Mouse (Mus musculus) effector memory CD4-positive, alpha-beta T cell, adult 5 months (primary cell): ENCODE results near the gene Tgtp2. TPM values are rescaled to one million over a fixed set of nuclear protein-coding genes. Genes with fewer than 3 reads are reported as not detected.

ENCODE experiments used
- polyA plus RNA-seq: library from polyadenylated mRNA; unstranded; fragments of 100-300 nt; shearing (Covaris generic); gene quantifications from one replicate; pipeline ENCODE4 v1.2.1, GENCODE M21; 2017

Tgtp2 gene
- polyA plus RNA-seq = 90.7 TPM

DNA sequence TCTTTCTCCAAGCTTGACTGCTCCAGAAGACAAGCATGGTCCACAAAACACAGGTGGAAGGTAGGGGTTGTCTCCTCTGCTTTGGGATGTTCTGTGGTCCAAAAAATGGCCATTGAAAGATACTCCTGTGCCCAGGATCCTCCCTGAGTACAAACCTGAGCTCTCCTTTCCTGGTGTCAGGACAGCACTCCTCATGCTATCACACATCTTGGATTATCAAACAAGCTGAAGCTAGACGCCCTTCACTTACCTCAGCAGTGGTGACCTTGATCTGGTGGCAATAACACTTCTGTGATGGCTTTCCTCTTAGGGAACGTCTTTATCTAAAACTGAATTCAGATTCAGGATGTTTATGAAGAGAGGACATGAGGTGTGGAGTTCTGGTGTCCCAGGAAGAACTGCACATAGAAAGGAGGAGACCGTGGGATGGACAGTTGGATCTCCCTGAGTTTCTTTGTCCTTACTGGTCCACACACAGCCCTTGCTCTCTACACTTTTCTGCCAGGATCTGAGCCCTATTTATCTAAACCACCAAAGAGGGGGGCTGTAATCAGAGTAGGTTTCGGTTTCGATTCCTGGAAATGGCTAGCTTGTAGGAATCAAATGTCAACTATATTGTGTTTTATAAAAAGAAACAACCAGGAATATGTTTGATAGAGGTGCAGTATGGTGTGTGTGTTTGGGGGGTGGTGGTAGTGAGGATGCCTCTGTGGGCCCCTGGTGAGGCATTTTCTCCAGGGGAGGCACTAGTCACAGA, at the start of gene Tgtp2:
Gene Tgtp2 (minus strand): TSS at position 494 of the 757 bp plus-strand sequence.

DNA sequence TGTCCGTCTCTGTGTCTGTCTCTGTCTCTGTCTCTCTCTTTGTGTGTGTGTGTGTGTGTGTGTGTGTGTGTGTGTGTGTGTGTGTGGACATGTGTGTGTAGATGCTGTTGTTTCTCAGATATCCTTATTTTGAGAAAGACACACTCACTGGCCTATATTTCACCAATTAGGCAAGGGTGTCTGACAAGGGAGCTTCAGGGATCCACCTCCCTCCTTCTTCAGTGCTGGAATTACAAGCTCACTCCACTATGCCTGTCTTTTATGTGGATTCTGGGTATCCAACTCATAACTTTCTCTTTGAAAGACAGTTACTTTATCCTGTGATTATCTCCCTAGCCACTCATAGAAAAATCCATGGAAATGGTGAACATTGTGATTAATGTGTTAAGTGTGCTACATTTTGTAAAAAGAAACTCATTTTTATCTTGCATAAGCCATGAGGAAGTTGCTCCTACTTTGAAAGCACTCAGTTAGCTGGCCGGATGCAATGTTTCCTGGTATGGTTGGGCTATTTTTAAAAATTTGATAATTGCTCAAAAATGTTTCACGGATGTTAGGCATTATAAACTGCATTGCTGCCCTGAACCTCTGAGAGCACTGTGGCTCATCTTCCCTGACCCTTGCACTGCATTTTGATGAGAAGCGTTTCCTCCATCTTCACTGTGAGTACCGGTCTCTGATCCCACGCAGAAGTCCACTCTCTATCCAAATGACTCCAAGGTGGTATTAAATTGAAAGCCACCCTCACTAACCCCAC, 12.2 kb upstream of the Tgtp2 start, which contains the start of gene Ifi47:
Gene Ifi47 (plus strand): TSS at position 587 of the 757 bp plus-strand sequence.

DNA sequence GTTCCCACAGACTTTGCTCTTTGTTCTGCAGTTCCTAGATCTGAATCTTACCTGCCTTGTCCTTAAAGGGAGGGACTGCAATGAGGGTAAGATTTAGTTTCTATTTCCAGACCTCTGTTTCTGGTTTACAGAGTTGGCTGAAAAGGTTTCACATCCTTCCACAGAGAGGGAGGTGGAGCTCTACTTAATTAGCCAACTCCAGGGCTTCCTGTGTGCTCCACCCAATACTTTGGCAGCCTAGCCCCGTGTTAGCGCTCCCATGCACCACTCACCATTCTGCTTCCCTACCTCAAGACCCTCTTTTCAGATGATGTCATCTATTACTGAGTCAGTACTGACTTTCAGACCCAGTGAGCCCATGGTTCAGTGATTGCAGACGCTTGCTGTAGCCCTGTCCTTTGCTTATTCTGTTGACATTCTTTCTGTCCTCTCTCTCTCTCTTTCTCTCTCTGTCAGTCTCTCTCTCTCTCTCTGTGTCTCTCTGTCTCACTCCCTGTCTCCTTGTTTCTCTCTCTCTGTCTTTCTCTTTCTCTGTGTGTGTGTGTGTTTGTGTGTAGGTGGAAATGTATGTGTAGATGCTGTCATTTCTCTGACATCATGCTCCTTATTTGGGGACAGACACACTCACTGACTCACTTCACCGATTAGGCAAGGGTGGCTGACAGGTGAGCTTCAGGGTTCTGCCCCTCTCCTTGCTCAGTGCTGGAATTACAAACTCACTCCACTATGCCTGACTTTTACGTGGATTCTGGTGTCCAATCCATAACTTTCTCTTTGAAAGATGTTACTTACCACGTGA, 12.7 kb downstream of the Tgtp2 start, which contains the start of gene 9930111J21Rik2:
Gene 9930111J21Rik2 (minus strand): TSS at position 150 of the 799 bp plus-strand sequence.

Other genes starting within 250 kb of the Tgtp2 start
- 1.5 TPM for gene Trim41, start 246.9 kb downstream of the Tgtp2 start, polyA plus RNA-seq
- gene Trim7, start 238.1 kb downstream of the Tgtp2 start, polyA plus RNA-seq = 0.74 TPM
- gene Gm12184, start 237.6 kb downstream of the Tgtp2 start, polyA plus RNA-seq = 4.0 TPM
- 35.5 TPM for gene Irgm1, start 192.5 kb downstream of the Tgtp2 start, polyA plus RNA-seq
- 0.46 TPM for gene Gm5431, start 162.0 kb downstream of the Tgtp2 start, polyA plus RNA-seq
- 102 TPM for gene Psme2b, start 118.0 kb downstream of the Tgtp2 start, polyA plus RNA-seq
- 0.65 TPM for gene Olfr56, start 85.3 kb downstream of the Tgtp2 start, polyA plus RNA-seq
- 87.6 TPM for gene 9930111J21Rik1, start 84.8 kb downstream of the Tgtp2 start, polyA plus RNA-seq
- 0.76 TPM for gene Gm12185, start 72.0 kb downstream of the Tgtp2 start, polyA plus RNA-seq
- gene Tgtp1, start 70.0 kb downstream of the Tgtp2 start, polyA plus RNA-seq = 55.4 TPM
- 73.9 TPM for gene 9930111J21Rik2, start 13.0 kb downstream of the Tgtp2 start, polyA plus RNA-seq
- 130 TPM for gene Ifi47, start 12.4 kb upstream of the Tgtp2 start, polyA plus RNA-seq
- not detected for gene Olfr1396, start 50.7 kb upstream of the Tgtp2 start, polyA plus RNA-seq
- gene Olfr1395, start 78.1 kb upstream of the Tgtp2 start, polyA plus RNA-seq = not detected
- gene Olfr1394, start 90.2 kb upstream of the Tgtp2 start, polyA plus RNA-seq = not detected
- gene Btnl9, start 123.0 kb upstream of the Tgtp2 start, polyA plus RNA-seq = not detected
- 69.8 TPM for gene Zfp62, start 139.1 kb upstream of the Tgtp2 start, polyA plus RNA-seq
- 32.3 TPM for gene Mgat1, start 180.0 kb upstream of the Tgtp2 start, polyA plus RNA-seq
- gene Olfr1393, start 214.1 kb upstream of the Tgtp2 start, polyA plus RNA-seq = not detected
- not detected for gene Olfr1392, start 221.1 kb upstream of the Tgtp2 start, polyA plus RNA-seq
- not detected for gene Olfr10, start 240.5 kb upstream of the Tgtp2 start, polyA plus RNA-seq